15 mouse cellular contexts compared by ENCODE assay signal in the genomic region with DNA sequence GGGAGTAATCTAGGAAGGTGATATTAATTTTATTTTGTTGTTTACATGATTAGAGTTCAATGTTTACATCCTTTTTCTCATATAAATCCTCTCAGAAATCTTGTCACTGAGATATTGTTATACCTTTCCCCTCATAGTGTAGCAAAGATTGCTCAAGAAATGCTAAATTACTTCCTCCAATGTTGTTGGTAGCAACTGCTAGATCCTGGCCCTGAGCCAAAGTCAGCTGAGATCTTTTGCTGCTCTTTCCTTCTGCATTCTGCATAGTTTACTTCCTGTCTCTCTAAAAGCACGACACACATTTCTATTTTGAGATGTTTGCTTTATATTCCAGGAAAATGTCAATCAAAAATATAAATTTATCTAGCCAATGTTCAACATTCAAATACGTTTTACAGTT.
DNase-seq lines count a peak whose midpoint lies in the region; ATAC-seq and TF ChIP-seq lines count a peak whose summit lies in the region.
"Had no signal": no experiment of that assay in that cellular context is flagged by ENCODE, and none has a peak within 500 bp of the region (broad histone marks: within the 10 kb centered on the region; RNA-seq: fewer than 3 reads in every experiment).

No protein-coding gene starts in this region.

- TF ChIP-seq EP300 in lung, postnatal 0 days (IDR thresholded peaks at IDR 0.05): no peak

- no peaks in the 10 kb centered on the region for H3K4me1 ChIP-seq in embryonic facial prominence, embryonic 11.5 days (ENCODE audit: control insufficient read depth, insufficient read depth, low read length)
- no peaks in the 10 kb centered on the region for H3K4me1 ChIP-seq in embryonic facial prominence, embryonic 10.5 days
- no peaks in the 10 kb centered on the region for H3K4me1 ChIP-seq in lung, postnatal 0 days (ENCODE audit: insufficient read depth, low read depth, low read length)
- H3K4me1 ChIP-seq: embryonic facial prominence, embryonic 12.5 days; forebrain, embryonic 15.5 days; hindbrain, embryonic 12.5 days; limb, embryonic 13.5 days; neural tube, embryonic 13.5 days had no signal

- no peak for ATAC-seq in embryonic facial prominence, embryonic 11.5 days (replicated peaks; ENCODE audit: insufficient number of reproducible peaks, low FRiP score, low TSS enrichment, low read depth)
- ATAC-seq in lung, postnatal 0 days: no peak
- ATAC-seq: forebrain, embryonic 15.5 days had no signal

- no peak overlapping the region for H3K4me3 ChIP-seq in embryonic facial prominence, embryonic 11.5 days (ENCODE audit: low read depth, low read length)
- no peak overlapping the region for H3K4me3 ChIP-seq in embryonic facial prominence, embryonic 10.5 days
- no peak overlapping the region for H3K4me3 ChIP-seq in lung, postnatal 0 days (ENCODE audit: low read depth, low read length)
- H3K4me3 ChIP-seq: embryonic facial prominence, embryonic 12.5 days; forebrain, embryonic 15.5 days; hindbrain, embryonic 12.5 days; limb, embryonic 13.5 days; neural tube, embryonic 13.5 days had no signal

- no peak overlapping the region for H3K4me2 ChIP-seq in embryonic facial prominence, embryonic 11.5 days (ENCODE audit: low read depth, low read length)
- no peak overlapping the region for H3K4me2 ChIP-seq in lung, postnatal 0 days (replicated peaks; ENCODE audit: low read depth, low read length)
- H3K4me2 ChIP-seq: embryonic facial prominence, embryonic 12.5 days; forebrain, embryonic 15.5 days; hindbrain, embryonic 12.5 days; limb, embryonic 13.5 days; neural tube, embryonic 13.5 days had no signal

- WGBS in embryonic facial prominence, embryonic 11.5 days: 51% methylated on average over 2 of the region's 2 CpGs
- 51% methylated on average over 2 of the region's 2 CpGs for WGBS in embryonic facial prominence, embryonic 10.5 days
- WGBS in lung, postnatal 0 days: 9% methylated on average over 2 of the region's 2 CpGs

- no peak overlapping the region for H3K9ac ChIP-seq in embryonic facial prominence, embryonic 11.5 days (replicated peaks; ENCODE audit: low read length)
- no peak overlapping the region for H3K9ac ChIP-seq in lung, postnatal 0 days (replicated peaks; ENCODE audit: low read depth)
- H3K9ac ChIP-seq: embryonic facial prominence, embryonic 12.5 days; forebrain, embryonic 15.5 days; hindbrain, embryonic 12.5 days; limb, embryonic 13.5 days; neural tube, embryonic 13.5 days had no signal

- no peaks in the 10 kb centered on the region for H3K9me3 ChIP-seq in embryonic facial prominence, embryonic 11.5 days (replicated peaks; ENCODE audit: control insufficient read depth, low read length)
- no peaks in the 10 kb centered on the region for H3K9me3 ChIP-seq in embryonic facial prominence, embryonic 10.5 days
- no peaks in the 10 kb centered on the region for H3K9me3 ChIP-seq in lung, postnatal 0 days (ENCODE audit: low read length)
- H3K9me3 ChIP-seq: embryonic facial prominence, embryonic 12.5 days; forebrain, embryonic 15.5 days; hindbrain, embryonic 12.5 days; limb, embryonic 13.5 days; neural tube, embryonic 13.5 days had no signal

- DNase-seq in embryonic facial prominence, embryonic 11.5 days (ENCODE audit: low spot score): peak; percentile 5
- DNase-seq in embryonic facial prominence, embryonic 10.5 days (ENCODE audit: low spot score): no peak
- peak; percentile 35 to 41 for DNase-seq in kidney, postnatal 4 days
- no peak for DNase-seq in kidney, adult 11 months
- peak; percentile 31 for DNase-seq in A20 (ENCODE audit: low read depth, low spot score)
- DNase-seq in lung, postnatal 0 days (ENCODE audit: low spot score): peak; percentile 19
- no peak for DNase-seq in ovary, postnatal 10 days (ENCODE audit: low spot score)
- no peak for DNase-seq in c-Kit-positive CD71-positive TER-119-positive erythroid progenitor cells, embryonic 14.5 days (ENCODE audit: low spot score)
- DNase-seq: B cell, adult 2 months; cerebellum, adult 18-20 months had no signal

- H3K36me3 ChIP-seq in embryonic facial prominence, embryonic 11.5 days (replicated peaks; ENCODE audit: control insufficient read depth, insufficient read depth, low read depth, low read length): no peaks in the 10 kb centered on the region
- no peaks in the 10 kb centered on the region for H3K36me3 ChIP-seq in embryonic facial prominence, embryonic 10.5 days (replicated peaks)
- H3K36me3 ChIP-seq in lung, postnatal 0 days (ENCODE audit: insufficient read depth, low read length): no peaks in the 10 kb centered on the region
- H3K36me3 ChIP-seq: embryonic facial prominence, embryonic 12.5 days; forebrain, embryonic 15.5 days; hindbrain, embryonic 12.5 days; limb, embryonic 13.5 days; neural tube, embryonic 13.5 days had no signal

- no peaks in the 10 kb centered on the region for H3K27me3 ChIP-seq in embryonic facial prominence, embryonic 11.5 days (ENCODE audit: control insufficient read depth, insufficient read depth, low read length)
- no peaks in the 10 kb centered on the region for H3K27me3 ChIP-seq in embryonic facial prominence, embryonic 10.5 days (replicated peaks; ENCODE audit: low read depth, poor library complexity, severe bottlenecking)
- no peaks in the 10 kb centered on the region for H3K27me3 ChIP-seq in lung, postnatal 0 days (replicated peaks; ENCODE audit: insufficient read depth, low read length)
- H3K27me3 ChIP-seq: embryonic facial prominence, embryonic 12.5 days; forebrain, embryonic 15.5 days; hindbrain, embryonic 12.5 days; limb, embryonic 13.5 days; neural tube, embryonic 13.5 days had no signal

- no peak overlapping the region for H3K27ac ChIP-seq in embryonic facial prominence, embryonic 11.5 days (replicated peaks; ENCODE audit: low read depth, low read length)
- no peak overlapping the region for H3K27ac ChIP-seq in embryonic facial prominence, embryonic 10.5 days (replicated peaks)
- no peak overlapping the region for H3K27ac ChIP-seq in lung, postnatal 0 days (ENCODE audit: low read length)
- H3K27ac ChIP-seq: embryonic facial prominence, embryonic 12.5 days; forebrain, embryonic 15.5 days; hindbrain, embryonic 12.5 days; limb, embryonic 13.5 days; neural tube, embryonic 13.5 days had no signal

- no peak for TF ChIP-seq CTCF in lung, postnatal 0 days (IDR thresholded peaks at IDR 0.05)

Comparison
In these comparisons a context has a peak if more than half of its experiments do, and no peak if none do; other contexts are left out.
1. DNase-seq: peak in embryonic facial prominence, embryonic 11.5 days (single experiment), kidney, postnatal 4 days (2 of 2), A20 (single experiment) and lung, postnatal 0 days (single experiment); none in embryonic facial prominence, embryonic 10.5 days (single experiment), kidney, adult 11 months (single experiment), ovary, postnatal 10 days (single experiment) and c-Kit-positive CD71-positive TER-119-positive erythroid progenitor cells, embryonic 14.5 days (single experiment).